Mouse (Mus musculus) C2C12 (cell line): ENCODE measurements around the gene H2-Q2.

Experiments used
- CEBPB ChIP-seq: IDR thresholded peaks from one replicate; pipeline ENCODE4 v1.6.1; 2011; ENCODE audit warnings: low read depth, mild to moderate bottlenecking, control low read depth, moderate library complexity
- CTCF ChIP-seq: IDR thresholded peaks from one replicate; pipeline ENCODE4 v1.5.1; 2011; ENCODE audit not compliant: control insufficient read depth, insufficient read depth, insufficient read length
- FOSL1 ChIP-seq: IDR thresholded peaks from one replicate; pipeline ENCODE4 v1.8.0; 2011; ENCODE audit warnings: mild to moderate bottlenecking, low read length; ENCODE audit not compliant: poor library complexity, insufficient read depth, severe bottlenecking
- MAX ChIP-seq: IDR thresholded peaks from one replicate; pipeline ENCODE4 v1.6.1; 2011; ENCODE audit warnings: mild to moderate bottlenecking, control low read depth
- MYOD1 ChIP-seq: IDR thresholded peaks from one replicate; pipeline ENCODE4 v1.6.1; 2011; ENCODE audit warnings: low read depth; ENCODE audit not compliant: control insufficient read depth, insufficient read length
- MYOG ChIP-seq: IDR thresholded peaks from one replicate; pipeline ENCODE4 v1.6.1; 2011; ENCODE audit not compliant: control insufficient read depth, insufficient read length; ENCODE audit errors: extremely low read depth
- USF1 ChIP-seq: IDR thresholded peaks from one replicate; pipeline ENCODE4 v1.6.1; 2011; ENCODE audit warnings: low read depth, mild to moderate bottlenecking, control low read depth, moderate library complexity

- TF ChIP-seq CTCF, result no peak
- TF ChIP-seq USF1, result no peak
- no peak for TF ChIP-seq FOSL1
- TF ChIP-seq MYOG, result no peak
- no peak for TF ChIP-seq CEBPB
- TF ChIP-seq MAX, result no peak
- no peak for TF ChIP-seq MYOD1
Measured at GRCm38 (mm10) chr17:35359470-35359862, 17.4 kb downstream of the H2-Q2 start.
